Mouse (Mus musculus) liver, postnatal 0 days (tissue): ENCODE results near the gene Atf3.

Experiments
- CTCF ChIP-seq: sonication (generic); IDR thresholded peaks from 2 replicates; pipeline ENCODE4 v1.5.1; 2016; ENCODE audit warnings: antibody characterized with exemption, low read depth
- EP300 ChIP-seq: IDR thresholded peaks from 2 replicates; pipeline ENCODE4 v1.6.1; 2016; ENCODE audit warnings: antibody characterized with exemption, low read depth, mild to moderate bottlenecking

GRCm38 (mm10) chr1:191164717-191165116, 53.1 kb downstream of the Atf3 start, which contains the start of gene Fam71a:
- TF ChIP-seq CTCF (no peak), EP300 (no peak)
